ENCODE assay signal across 20 mouse cellular contexts in the genomic region with DNA sequence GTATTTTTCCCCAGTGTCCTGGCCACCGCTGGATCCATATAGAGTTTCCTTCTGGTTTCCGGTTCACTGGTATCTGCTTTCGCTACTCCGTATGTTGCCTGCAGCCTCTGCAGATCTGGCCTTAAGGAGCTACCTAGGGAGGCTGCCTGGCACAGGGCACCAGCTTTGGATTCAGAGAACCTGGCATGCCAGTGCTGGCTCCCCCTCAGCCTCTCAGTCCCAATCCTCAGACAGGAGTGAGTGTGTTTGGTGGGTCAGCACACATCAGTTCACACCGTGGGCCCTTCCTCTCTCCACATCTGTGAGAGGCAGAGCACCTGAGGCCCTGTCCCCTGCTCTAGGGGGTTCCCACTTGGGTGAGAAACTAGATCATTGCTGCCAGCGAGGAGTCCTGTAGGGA. TPM values are rescaled to one million over a fixed set of nuclear protein-coding genes. Genes with fewer than 3 reads are reported as not detected.
DNase-seq lines count a peak whose midpoint lies in the region; ATAC-seq and TF ChIP-seq lines count a peak whose summit lies in the region.
"Had no signal": no experiment of that assay in that cellular context is flagged by ENCODE, and none has a peak within 500 bp of the region (broad histone marks: within the 10 kb centered on the region; RNA-seq: fewer than 3 reads in every experiment).

No protein-coding gene starts in this region.

- H3K4me3 ChIP-seq in hindbrain, postnatal 0 days (ENCODE audit: low read length) = no peak overlapping the region
- H3K4me3 ChIP-seq in hindbrain, embryonic 16.5 days (ENCODE audit: low read length) = no peak overlapping the region
- H3K4me3 ChIP-seq in bone marrow macrophage, adult 2 months (ENCODE audit: insufficient read depth, low read length) = no peak overlapping the region
- H3K4me3 ChIP-seq in midbrain, embryonic 10.5 days = no peak overlapping the region
- H3K4me3 ChIP-seq: heart, embryonic 12.5 days; hindbrain, embryonic 13.5 days; limb, embryonic 15.5 days; stomach, embryonic 15.5 days had no signal

- no peak overlapping the region for H3K4me2 ChIP-seq in hindbrain, postnatal 0 days (ENCODE audit: low read depth, low read length)
- no peak overlapping the region for H3K4me2 ChIP-seq in hindbrain, embryonic 16.5 days (ENCODE audit: low read length)
- H3K4me2 ChIP-seq: heart, embryonic 12.5 days; hindbrain, embryonic 13.5 days; limb, embryonic 15.5 days; stomach, embryonic 15.5 days had no signal

- TF ChIP-seq POLR2A in bone marrow macrophage, adult 2 months (IDR thresholded peaks at IDR 0.05; ENCODE audit: borderline replicate concordance, low read depth, low read length) = no peak

- peak; percentile 64 for DNase-seq in cerebellum, adult 11-12 months
- DNase-seq in cerebellum, postnatal 4 days (ENCODE audit: low spot score in 2 of 2) = no peak
- DNase-seq in hindbrain, postnatal 0 days (ENCODE audit: low spot score) = no peak
- peak; percentile 67 for DNase-seq in cerebellum, postnatal 25 days
- DNase-seq in right cerebral cortex, postnatal 4 days = no peak
- DNase-seq in midbrain, embryonic 10.5 days (ENCODE audit: low spot score) = no peak
- DNase-seq: adrenal gland, postnatal 14 days; heart, postnatal 14 days; liver, postnatal 0 days had no signal

- H3K4me1 ChIP-seq in hindbrain, postnatal 0 days (ENCODE audit: insufficient read depth, low read length) = peaks cover 20% of the 10 kb centered on the region
- peaks cover 20% of the 10 kb centered on the region for H3K4me1 ChIP-seq in hindbrain, embryonic 16.5 days (ENCODE audit: control insufficient read depth, insufficient read depth, low read depth, low read length)
- H3K4me1 ChIP-seq in bone marrow macrophage, adult 2 months (ENCODE audit: control insufficient read depth, insufficient read depth, low read length) = peaks cover 65% of the 10 kb centered on the region
- H3K4me1 ChIP-seq in midbrain, embryonic 10.5 days = peaks cover 46% of the 10 kb centered on the region

- H3K9me3 ChIP-seq in hindbrain, postnatal 0 days (ENCODE audit: low read length) = no peaks in the 10 kb centered on the region
- H3K9me3 ChIP-seq in hindbrain, embryonic 16.5 days (ENCODE audit: control insufficient read depth, low read length) = no peaks in the 10 kb centered on the region
- H3K9me3 ChIP-seq in midbrain, embryonic 10.5 days (replicated peaks) = no peaks in the 10 kb centered on the region
- H3K9me3 ChIP-seq: G1E; heart, embryonic 12.5 days; hindbrain, embryonic 13.5 days; limb, embryonic 15.5 days; stomach, embryonic 15.5 days had no signal

- H3K36me3 ChIP-seq in hindbrain, postnatal 0 days (ENCODE audit: insufficient read depth, low read length) = no peaks in the 10 kb centered on the region
- no peaks in the 10 kb centered on the region for H3K36me3 ChIP-seq in hindbrain, embryonic 16.5 days (ENCODE audit: control insufficient read depth, insufficient read depth, low read length)
- H3K36me3 ChIP-seq in midbrain, embryonic 10.5 days = no peaks in the 10 kb centered on the region
- H3K36me3 ChIP-seq: heart, embryonic 12.5 days; hindbrain, embryonic 13.5 days; limb, embryonic 15.5 days; stomach, embryonic 15.5 days had no signal

- no peaks in the 10 kb centered on the region for H3K27me3 ChIP-seq in hindbrain, postnatal 0 days (ENCODE audit: insufficient read depth, low read length)
- H3K27me3 ChIP-seq in hindbrain, embryonic 16.5 days (replicated peaks; ENCODE audit: control insufficient read depth, insufficient read depth, low read length) = no peaks in the 10 kb centered on the region
- H3K27me3 ChIP-seq in midbrain, embryonic 10.5 days (ENCODE audit: low read depth, poor library complexity, severe bottlenecking) = peaks cover 28% of the 10 kb centered on the region
- H3K27me3 ChIP-seq: hindbrain, embryonic 13.5 days; stomach, embryonic 15.5 days had no signal

- TF ChIP-seq CTCF in hindbrain, postnatal 0 days (IDR thresholded peaks at IDR 0.05; ENCODE audit: low read depth) = no peak
- TF ChIP-seq CTCF in bone marrow macrophage, adult 2 months (IDR thresholded peaks at IDR 0.05; ENCODE audit: low read depth, low read length) = no peak

- H3K27ac ChIP-seq in hindbrain, postnatal 0 days = peak overlapping the region; percentile 56; the same call in 1 of the 2 replicates
- no peak overlapping the region for H3K27ac ChIP-seq in hindbrain, embryonic 16.5 days (ENCODE audit: low read depth, low read length)
- H3K27ac ChIP-seq in bone marrow macrophage, adult 2 months (ENCODE audit: insufficient read depth, low read depth, low read length) = peak overlapping the region; percentile 97
- no peak overlapping the region; the same call in 1 of the 2 replicates for H3K27ac ChIP-seq in midbrain, embryonic 10.5 days (replicated peaks)
- H3K27ac ChIP-seq: hindbrain, embryonic 13.5 days; kidney, postnatal 0 days; limb, embryonic 15.5 days; stomach, embryonic 15.5 days had no signal

- no peak for ATAC-seq in hindbrain, postnatal 0 days
- ATAC-seq in hindbrain, embryonic 16.5 days = no peak
- ATAC-seq: activated CD4-positive, CD25-positive, alpha-beta regulatory T cell, adult 4 months; CD4-positive, CD25-positive, alpha-beta regulatory T cell, adult 4 months; intestine, postnatal 0 days; liver, postnatal 0 days had no signal

- WGBS in hindbrain, postnatal 0 days = 71% methylated on average over 6 of the region's 6 CpGs
- 71% methylated on average over 6 of the region's 6 CpGs for WGBS in hindbrain, embryonic 16.5 days
- WGBS in midbrain, embryonic 10.5 days = 89% methylated on average over 6 of the region's 6 CpGs

- peak overlapping the region; percentile 21; the same call in 1 of the 2 replicates for H3K9ac ChIP-seq in hindbrain, postnatal 0 days (replicated peaks; ENCODE audit: low read length)
- no peak overlapping the region for H3K9ac ChIP-seq in hindbrain, embryonic 16.5 days (ENCODE audit: low read depth, low read length)
- H3K9ac ChIP-seq: heart, embryonic 12.5 days; hindbrain, embryonic 13.5 days; limb, embryonic 15.5 days; liver, postnatal 0 days; stomach, embryonic 15.5 days had no signal

RNA-seq across cellular contexts. Expression of gene Rpl3, which starts 9.8 kb away (rescaled TPM):
- 599 and 600 TPM in 2 replicates for total RNA-seq in hindbrain, postnatal 0 days (2014; rRNA removed)
- 527 and 544 TPM in 2 replicates for polyA plus RNA-seq in hindbrain, postnatal 0 days (2015; fragmentation: Nextera tagmentation; extraction: Ambion mirVana)
- polyA plus RNA-seq in hindbrain, embryonic 16.5 days (2015; fragmentation: Nextera tagmentation; extraction: Ambion mirVana) = 523 and 556 TPM in 2 replicates
- 928 and 957 TPM in 2 replicates for polyA plus RNA-seq in bone marrow macrophage, adult 2 months (2012; ENCODE audit: insufficient read depth, insufficient read length, missing spikeins)
- polyA plus RNA-seq in midbrain, embryonic 10.5 days (2016; fragmentation: Nextera tagmentation; extraction: Ambion mirVana) = 866 and 996 TPM in 2 replicates

RNA-seq across cellular contexts. Expression of gene Syngr1, which starts 10.4 kb away (rescaled TPM):
- 155 and 157 TPM in 2 replicates for total RNA-seq in hindbrain, postnatal 0 days (2014; rRNA removed)
- 73.4 and 78.6 TPM in 2 replicates for polyA plus RNA-seq in hindbrain, postnatal 0 days (2015; fragmentation: Nextera tagmentation; extraction: Ambion mirVana)
- polyA plus RNA-seq in hindbrain, embryonic 16.5 days (2015; fragmentation: Nextera tagmentation; extraction: Ambion mirVana) = 78.6 and 80.3 TPM in 2 replicates
- 95.0 and 111 TPM in 2 replicates for polyA plus RNA-seq in bone marrow macrophage, adult 2 months (2012; ENCODE audit: insufficient read depth, insufficient read length, missing spikeins)
- 7.3 and 7.7 TPM in 2 replicates for polyA plus RNA-seq in midbrain, embryonic 10.5 days (2016; fragmentation: Nextera tagmentation; extraction: Ambion mirVana)

RNA-seq across cellular contexts. Expression of gene Tab1, which starts 31.4 kb away (rescaled TPM):
- total RNA-seq in hindbrain, postnatal 0 days (2014; rRNA removed) = 55.0 and 58.6 TPM in 2 replicates
- 26.5 and 27.9 TPM in 2 replicates for polyA plus RNA-seq in hindbrain, postnatal 0 days (2015; fragmentation: Nextera tagmentation; extraction: Ambion mirVana)
- polyA plus RNA-seq in hindbrain, embryonic 16.5 days (2015; fragmentation: Nextera tagmentation; extraction: Ambion mirVana) = 37.1 and 39.9 TPM in 2 replicates
- 18.3 and 19.2 TPM in 2 replicates for polyA plus RNA-seq in bone marrow macrophage, adult 2 months (2012; ENCODE audit: insufficient read depth, insufficient read length, missing spikeins)
- 40.0 and 48.9 TPM in 2 replicates for polyA plus RNA-seq in midbrain, embryonic 10.5 days (2016; fragmentation: Nextera tagmentation; extraction: Ambion mirVana)

Comparison
In these comparisons a context has a peak if more than half of its experiments do, and no peak if none do; other contexts are left out.
1. DNase-seq: peak in cerebellum, adult 11-12 months (single experiment) and cerebellum, postnatal 25 days (2 of 2); none in cerebellum, postnatal 4 days (0 of 2), hindbrain, postnatal 0 days (single experiment), right cerebral cortex, postnatal 4 days (single experiment) and midbrain, embryonic 10.5 days (single experiment).
2. H3K27ac ChIP-seq: peak in hindbrain, postnatal 0 days (single experiment) and bone marrow macrophage, adult 2 months (single experiment); none in hindbrain, embryonic 16.5 days (single experiment) and midbrain, embryonic 10.5 days (single experiment).